Mouse (Mus musculus): ENCODE measurements around the gene Kctd2.
"Not testable (repeated sequence)": the region's sequence is repeated elsewhere in the genome, so short reads cannot be mapped to it uniquely, and the experiment has no call there.

Kctd2 gene

DNA sequence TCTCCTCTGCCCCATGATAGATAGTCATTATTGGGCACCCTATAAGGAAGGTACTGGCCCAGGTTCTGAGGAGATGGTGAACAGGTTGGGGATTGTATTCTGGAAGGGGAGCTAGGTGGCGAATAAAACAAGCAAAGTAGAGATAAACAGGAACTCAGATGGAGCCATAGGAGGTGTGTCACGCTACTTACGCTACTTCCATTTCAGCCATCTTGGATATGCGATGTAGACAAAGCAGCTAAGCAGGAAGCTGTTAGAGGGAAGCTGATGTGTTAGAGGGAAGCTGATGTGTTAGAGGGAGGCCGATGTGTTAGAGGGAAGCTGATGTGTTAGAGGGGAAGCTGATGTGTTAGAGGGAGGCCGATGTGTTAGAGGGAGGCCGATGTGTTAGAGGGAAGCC is 57.5 kb downstream of the Kctd2 start:
- DNase-seq, result not testable (repeated sequence)

DNA sequence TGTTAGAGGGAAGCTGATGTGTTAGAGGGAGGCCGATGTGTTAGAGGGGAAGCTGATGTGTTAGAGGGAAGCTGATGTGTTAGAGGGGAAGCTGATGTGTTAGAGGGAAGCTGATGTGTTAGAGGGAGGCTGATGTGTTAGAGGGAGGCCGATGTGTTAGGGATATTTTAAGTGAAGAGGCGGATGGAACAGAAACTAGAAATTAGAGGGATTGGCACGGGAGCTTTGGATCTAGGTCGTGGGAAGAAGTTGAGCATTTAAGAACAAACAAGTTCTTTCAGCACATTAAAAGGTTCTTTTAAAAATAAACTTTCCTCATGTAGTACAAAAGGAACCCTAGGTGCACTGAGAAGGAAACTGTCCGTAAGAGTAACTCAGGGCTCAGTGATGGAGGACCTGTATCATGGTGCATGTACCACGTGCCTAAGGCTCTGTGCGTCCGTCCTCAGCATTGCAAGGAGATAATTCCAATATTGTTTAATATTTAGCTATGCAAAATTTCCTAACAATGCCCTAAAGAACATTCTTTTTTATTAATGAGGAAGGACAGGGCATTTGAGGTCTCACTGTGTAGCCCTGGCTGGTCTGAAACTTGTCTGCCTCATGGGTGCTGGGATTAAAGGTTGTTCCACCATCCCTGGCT is 58.5 kb downstream of the Kctd2 start:
- no peak for DNase-seq
